Mouse (Mus musculus) ES-E14 (cell line): ENCODE results near the gene Lin9.
"Not testable (repeated sequence)": the region's sequence is repeated elsewhere in the genome, so short reads cannot be mapped to it uniquely, and the experiment has no call there.

Experiments used
- MAFK ChIP-seq: IDR thresholded peaks from 2 replicates; pipeline ENCODE4 v1.6.1; 2014; ENCODE audit warnings: mild to moderate bottlenecking, low read depth, low read length, inconsistent platforms; ENCODE audit not compliant: insufficient read depth
- ZC3H11A ChIP-seq: IDR thresholded peaks from 2 replicates; pipeline ENCODE4 v1.6.1; 2012; ENCODE audit warnings: low read depth, mild to moderate bottlenecking, inconsistent platforms, low read length, borderline replicate concordance
- ZNF384 ChIP-seq: IDR thresholded peaks from 2 replicates; pipeline ENCODE4 v1.6.1; 2012; ENCODE audit warnings: low read depth, low read length, inconsistent platforms

DNA sequence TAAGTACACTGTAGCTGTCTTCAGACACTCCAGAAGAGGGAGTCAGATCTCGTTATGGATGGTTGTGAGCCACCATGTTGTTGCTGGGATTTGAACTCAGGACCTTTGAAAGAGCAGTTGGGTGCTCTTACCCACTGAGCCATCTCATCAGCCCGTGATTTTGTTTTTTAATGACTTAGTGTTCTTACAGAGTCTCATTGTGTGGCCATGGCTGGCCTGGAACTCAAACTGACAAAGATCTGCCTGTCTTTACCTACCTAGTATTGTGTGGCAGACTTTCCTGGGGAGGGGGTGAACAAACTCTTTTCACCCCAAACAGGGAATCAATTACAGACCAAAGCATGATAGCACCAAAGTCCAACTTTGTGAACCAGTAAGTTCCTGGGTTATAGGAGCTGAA, 3.2 kb upstream of the Lin9 start:
- not testable (repeated sequence) for TF ChIP-seq ZNF384, MAFK, ZC3H11A
